Mouse (Mus musculus) CH12.LX (cell line): ENCODE data around the gene Elf5. TPM values are rescaled to one million over a fixed set of nuclear protein-coding genes. Genes with fewer than 3 reads are reported as not detected.

ENCODE experiments used
- DNase-seq: peaks from one replicate; pipeline ENCODE4 v3.0.0-alpha.2; 2013; ENCODE audit errors: extremely low read depth
- H3K27ac ChIP-seq: 2 replicates; pipeline ENCODE4 v1.5.1; 2012; ENCODE audit warnings: low read depth, mild to moderate bottlenecking, control low read depth, moderate library complexity; ENCODE audit not compliant: insufficient read depth
- H3K27me3 ChIP-seq: replicated peaks from 2 replicates; pipeline ENCODE3; 2012; ENCODE audit warnings: inconsistent platforms
- H3K36me3 ChIP-seq, 2 experiments: replicated peaks in 1 of 2; 2 replicates each; pipeline versions ENCODE3 to v1.6.1; 2012; ENCODE audit warnings: inconsistent platforms in 1 of 2, low read length in 1 of 2, mild to moderate bottlenecking in 1 of 2, mixed read lengths in 1 of 2, moderate library complexity in 1 of 2; ENCODE audit not compliant: control insufficient read depth in 1 of 2, insufficient read depth in 1 of 2
- H3K4me1 ChIP-seq, 2 experiments: 2 replicates each; pipeline ENCODE4 v1.6.1; 2012; ENCODE audit warnings: inconsistent platforms in 1 of 2, moderate library complexity in 1 of 2; ENCODE audit not compliant: insufficient read depth in 2 of 2, control insufficient read depth in 1 of 2
- H3K4me2 ChIP-seq: 2 replicates; pipeline ENCODE4 v1.6.1; 2012; ENCODE audit warnings: low read depth, mild to moderate bottlenecking, control low read depth; ENCODE audit not compliant: poor library complexity, insufficient read depth, severe bottlenecking
- H3K4me3 ChIP-seq, 3 experiments: fragments of 150-350 bp in 1 of 3; sonication (generic) in 1 of 3; replicated peaks in 1 of 3; 2 replicates each; pipeline versions ENCODE3 to v1.5.1; 2011 to 2012; ENCODE audit warnings: low read depth in 2 of 3, low read length in 2 of 3, mild to moderate bottlenecking in 2 of 3, moderate library complexity in 2 of 3, control low read depth in 1 of 3, improper control_type of control experiment in 1 of 3, inconsistent platforms in 1 of 3, mixed read lengths in 1 of 3; ENCODE audit not compliant: poor library complexity in 1 of 3
- H3K79me2 ChIP-seq: replicated peaks from 2 replicates; pipeline ENCODE4 v1.6.1; 2012; ENCODE audit warnings: mild to moderate bottlenecking, moderate library complexity; ENCODE audit not compliant: control insufficient read depth, poor library complexity, insufficient read depth, severe bottlenecking; ENCODE audit errors: extremely low read depth
- H3K9ac ChIP-seq: 2 replicates; pipeline ENCODE4 v1.6.1; 2012; ENCODE audit warnings: low read depth, mild to moderate bottlenecking, control low read depth, moderate library complexity; ENCODE audit not compliant: insufficient read depth
- H3K9me3 ChIP-seq: replicated peaks from 2 replicates; pipeline ENCODE3; 2012; ENCODE audit warnings: low read length, inconsistent platforms, mixed read lengths
- BHLHE40 ChIP-seq: IDR thresholded peaks from 2 replicates; pipeline ENCODE4 v1.6.1; 2011; ENCODE audit warnings: mild to moderate bottlenecking, low read depth, low read length, improper control_type of control experiment
- CHD2 ChIP-seq: IDR thresholded peaks from 2 replicates; pipeline ENCODE4 v1.6.1; 2011; ENCODE audit warnings: low read length, improper control_type of control experiment
- ELF1 ChIP-seq: IDR thresholded peaks from 2 replicates; pipeline ENCODE4 v1.6.1; 2014; ENCODE audit warnings: low read depth, mild to moderate bottlenecking, inconsistent platforms, low read length, improper control_type of control experiment
- ETS1 ChIP-seq: conservative IDR thresholded peaks from 2 replicates; pipeline ENCODE4 v1.6.1; 2012; ENCODE audit warnings: low read depth, mild to moderate bottlenecking, inconsistent platforms, low read length, improper control_type of control experiment, moderate library complexity
- HCFC1 ChIP-seq: IDR thresholded peaks from 2 replicates; pipeline ENCODE4 v1.6.1; 2012; ENCODE audit warnings: low read depth, mild to moderate bottlenecking, inconsistent platforms, low read length, improper control_type of control experiment
- IRF4 ChIP-seq: IDR thresholded peaks from 2 replicates; pipeline ENCODE4 v1.6.1; 2014; ENCODE audit warnings: low read depth, mild to moderate bottlenecking, inconsistent platforms, low read length, improper control_type of control experiment
- JUN ChIP-seq: IDR thresholded peaks from 2 replicates; pipeline ENCODE4 v1.6.1; 2011; ENCODE audit warnings: low read depth, mild to moderate bottlenecking, low read length, improper control_type of control experiment, moderate library complexity; ENCODE audit not compliant: insufficient read depth
- KAT2A ChIP-seq: IDR thresholded peaks from 2 replicates; pipeline ENCODE4 v1.6.1; 2012; ENCODE audit warnings: low read length, improper control_type of control experiment, inconsistent platforms; ENCODE audit not compliant: insufficient replicate concordance
- MAX ChIP-seq: IDR thresholded peaks from 2 replicates; pipeline ENCODE4 v1.6.1; 2011; ENCODE audit warnings: low read length, improper control_type of control experiment
- MXI1 ChIP-seq: IDR thresholded peaks from 2 replicates; pipeline ENCODE4 v1.6.1; 2011; ENCODE audit warnings: mild to moderate bottlenecking, low read depth, low read length, improper control_type of control experiment
- NELFE ChIP-seq: IDR thresholded peaks from 2 replicates; pipeline ENCODE4 v1.6.1; 2011; ENCODE audit warnings: low read depth, low read length, improper control_type of control experiment
- NRF1 ChIP-seq: IDR thresholded peaks from 2 replicates; pipeline ENCODE4 v1.6.1; 2014; ENCODE audit warnings: low read depth, mild to moderate bottlenecking, inconsistent platforms, low read length, improper control_type of control experiment, moderate library complexity
- PAX5 ChIP-seq: IDR thresholded peaks from 2 replicates; pipeline ENCODE4 v1.6.1; 2012; ENCODE audit warnings: low read length, inconsistent platforms, mixed read lengths
- POLR2AphosphoS2 ChIP-seq: IDR thresholded peaks from 2 replicates; pipeline ENCODE4 v1.6.1; 2011; ENCODE audit warnings: low read depth, low read length, improper control_type of control experiment
- RCOR1 ChIP-seq: conservative IDR thresholded peaks from 2 replicates; pipeline ENCODE4 v1.6.1; 2012; ENCODE audit warnings: low read depth, mild to moderate bottlenecking, inconsistent platforms, low read length, improper control_type of control experiment
- SIN3A ChIP-seq: IDR thresholded peaks from 2 replicates; pipeline ENCODE4 v1.6.1; 2012; ENCODE audit warnings: low read length, improper control_type of control experiment, inconsistent platforms
- SMC3 ChIP-seq: IDR thresholded peaks from 2 replicates; pipeline ENCODE4 v1.6.1; 2011; ENCODE audit warnings: low read depth, low read length, improper control_type of control experiment
- TCF12 ChIP-seq: IDR thresholded peaks from 2 replicates; pipeline ENCODE4 v1.6.1; 2014; ENCODE audit warnings: low read depth, mild to moderate bottlenecking, inconsistent platforms, low read length, improper control_type of control experiment
- UBTF ChIP-seq: IDR thresholded peaks from 2 replicates; pipeline ENCODE4 v1.6.1; 2012; ENCODE audit warnings: low read depth, mild to moderate bottlenecking, inconsistent platforms, low read length, improper control_type of control experiment, moderate library complexity
- USF2 ChIP-seq: conservative IDR thresholded peaks from 2 replicates; pipeline ENCODE4 v1.6.1; 2011; ENCODE audit warnings: low read depth, low read length, improper control_type of control experiment
- ZC3H11A ChIP-seq: IDR thresholded peaks from 2 replicates; pipeline ENCODE4 v1.6.1; 2012; ENCODE audit warnings: low read depth, mild to moderate bottlenecking, inconsistent platforms, low read length, improper control_type of control experiment
- ZKSCAN1 ChIP-seq: IDR thresholded peaks from 2 replicates; pipeline ENCODE4 v1.6.1; 2012; ENCODE audit warnings: low read depth, inconsistent platforms, low read length, improper control_type of control experiment, borderline replicate concordance
- ZNF384 ChIP-seq: IDR thresholded peaks from 2 replicates; pipeline ENCODE4 v1.6.1; 2012; ENCODE audit warnings: low read depth, low read length, improper control_type of control experiment, inconsistent platforms
- dilution Hi-C: fragments of 300-500 bp; cut with MboI; formaldehyde crosslinking; loops from 2 replicates; pipeline ENCODE4 v1.14.3; 2020; ENCODE audit warnings: low sequenced_read_pairs; ENCODE audit not compliant: extremely low pct_unique_long_range_greater_than_20kb, extremely low pct_ligation_motif_present
- in situ Hi-C: fragments of 300-500 bp; cut with MboI; formaldehyde crosslinking; loops from 3 replicates; pipeline ENCODE4 v1.14.3; 2019; ENCODE audit warnings: low sequenced_read_pairs, low pct_ligation_motif_present, low pct_unique_long_range_greater_than_20kb, mixed read lengths
- polyA plus RNA-seq: library from polyadenylated mRNA; unstranded; fragments of >175 nt; gene quantifications from 2 replicates; pipeline ENCODE4 v1.2.1, GENCODE M21; 2012; ENCODE audit warnings: low read depth; ENCODE audit not compliant: insufficient read length
- total RNA-seq, 2 experiments: library from RNA; depleted of rRNA; stranded (reverse); fragments of 300-350 nt in 1 of 2; fragments of >200 nt in 1 of 2; gene quantifications; 2 replicates each; pipeline ENCODE4 v1.2.3; 2012 to 2014

The Elf5 gene
- total and polyA plus RNA-seq, 3 experiments: not detected

GRCm38 (mm10) chr2:103480871-103481270, 69.4 kb downstream of the Elf5 start:
- Histone ChIP-seq H3K9ac (no peak overlapping the region), H3K27me3 (no peaks in the 10 kb centered on the region), H3K9me3 (no peaks in the 10 kb centered on the region)
- TF ChIP-seq UBTF (no peak), NELFE (no peak), RCOR1 (no peak), ZNF384 (no peak)
- TF ChIP-seq, all 38 proteins: peak for 0
- Histone ChIP-seq H3K4me3 (no peak overlapping the region), H3K79me2 (0 out of 2 replicates have a peak, but pooled peaks cover 2% of the 10 kb centered on the region), H3K4me1 (peaks cover 9 to 50% of the 10 kb centered on the region in 2 experiments), H3K27ac (no peak overlapping the region), H3K36me3 (peaks cover 2 to 42% of the 10 kb centered on the region in 2 experiments), H3K4me2 (no peak overlapping the region)
- dilution Hi-C loops: no loop called here
- in situ Hi-C loops: no loop called here
- no peak for DNase-seq

DNA sequence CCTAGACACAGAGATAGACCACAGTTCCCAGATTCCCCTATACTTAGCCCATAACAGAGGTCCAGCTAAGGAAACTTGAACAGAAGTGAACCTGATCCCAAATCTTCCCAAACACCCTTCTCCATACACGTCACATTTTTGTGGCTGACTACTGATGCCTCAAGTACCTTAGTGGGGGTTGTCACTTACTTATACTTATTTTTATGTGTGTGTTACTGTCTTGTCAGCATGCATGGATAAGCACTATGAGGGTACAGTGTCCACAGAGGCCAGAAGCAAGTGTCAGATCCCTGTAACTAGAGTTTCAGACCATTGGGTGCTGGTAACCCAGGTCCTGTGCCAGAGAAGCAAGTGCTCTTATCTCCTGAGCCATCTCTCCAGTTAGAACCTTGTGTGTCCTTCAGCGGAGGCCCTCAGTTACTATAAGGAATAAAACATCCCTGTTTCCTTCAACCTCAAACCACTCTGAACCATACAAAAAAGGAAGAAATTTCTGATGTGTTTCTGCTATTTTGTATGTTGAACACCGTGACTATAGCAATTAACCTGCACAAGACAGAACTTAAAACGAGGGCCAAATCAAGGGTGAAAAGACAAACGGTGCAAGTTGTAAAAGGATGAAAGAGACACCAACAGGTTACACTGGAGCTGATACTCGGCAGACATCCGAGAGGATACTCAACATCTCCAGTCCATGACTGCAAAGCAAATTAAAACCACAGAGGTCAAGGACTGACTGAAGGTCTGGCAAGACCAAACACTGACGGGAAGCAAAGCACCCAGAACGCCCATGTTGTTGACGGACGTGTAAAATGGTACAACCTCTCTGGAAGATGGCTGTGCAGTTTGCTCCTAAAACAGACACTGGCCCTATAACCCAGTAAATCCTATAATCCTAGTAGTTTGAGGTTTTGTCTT, 70.1 kb downstream of the Elf5 start:
- no peak overlapping the region for H3K9ac ChIP-seq
- H3K4me3 ChIP-seq: no peak overlapping the region
- dilution Hi-C loops: no loop called here
- H3K27me3 ChIP-seq: no peaks in the 10 kb centered on the region
- H3K4me2 ChIP-seq: no peak overlapping the region
- no peak for DNase-seq
- H3K27ac ChIP-seq: no peak overlapping the region
- 0 out of 2 replicates have a peak, but pooled peaks cover 2% of the 10 kb centered on the region for H3K79me2 ChIP-seq
- TF ChIP-seq TCF12: no peak
- no peak for TF ChIP-seq KAT2A
- no peak for TF ChIP-seq POLR2AphosphoS2
- no peak for TF ChIP-seq ETS1
- no peak for TF ChIP-seq CHD2
- no peak for TF ChIP-seq ZKSCAN1
- no peak for TF ChIP-seq PAX5
- no peak for TF ChIP-seq JUN
- no peak for TF ChIP-seq ZC3H11A
- TF ChIP-seq NRF1: no peak
- no peak for TF ChIP-seq BHLHE40
- no peak for TF ChIP-seq ELF1
- TF ChIP-seq RCOR1: no peak
- no peak for TF ChIP-seq MAX
- TF ChIP-seq MXI1: no peak
- no peak for TF ChIP-seq SIN3A
- no peak for TF ChIP-seq HCFC1
- no peak for TF ChIP-seq SMC3
- no peak for TF ChIP-seq USF2
- no peak for TF ChIP-seq IRF4
- TF ChIP-seq, all 38 proteins: peak for 0
- Histone ChIP-seq H3K36me3 (peaks cover 2 to 40% of the 10 kb centered on the region in 2 experiments), H3K9me3 (no peaks in the 10 kb centered on the region), H3K4me1 (peaks cover 12 to 55% of the 10 kb centered on the region in 2 experiments)
- in situ Hi-C loops: no loop called here
